Mouse (Mus musculus): ENCODE data around the gene Dnali1. TPM values are rescaled to one million over a fixed set of nuclear protein-coding genes. Genes with fewer than 3 reads are reported as not detected.

The Dnali1 gene
- polyA plus RNA-seq (2015; fragmentation: Nextera tagmentation; extraction: Ambion mirVana): 0.05 and 0.06 TPM in 2 replicates

- peak within 1 kb of the TSS; percentile 58 for H3K4me2 ChIP-seq (replicated peaks; ENCODE audit: low read depth)
- WGBS: 3% methylated on average over 26 of the region's 26 CpGs
- H3K27ac ChIP-seq (replicated peaks): peak within 1 kb of the TSS; percentile 78
- peaks cover 5% of the 10 kb centered on the region; the same call in 1 of the 2 replicates for H3K4me1 ChIP-seq (replicated peaks; ENCODE audit: control insufficient read depth, insufficient read depth)
- TF ChIP-seq CTCF (IDR thresholded peaks at IDR 0.05; ENCODE audit: low read depth): peak; percentile 22; the same call in 1 of the 2 replicates
- no peak for TF ChIP-seq EP300 (optimal IDR thresholded peaks at IDR 0.05)
- peak within 1 kb of the TSS; percentile 83 for H3K4me3 ChIP-seq (ENCODE audit: low read depth, low read length)
- H3K36me3 ChIP-seq (ENCODE audit: control insufficient read depth, insufficient read depth, low read length): peaks cover 10% of the 10 kb centered on the region; the same call in 1 of the 2 replicates
- peak within 1 kb of the TSS; percentile 89 for H3K9ac ChIP-seq (ENCODE audit: low read length)
- DNase-seq (ENCODE audit: low spot score) (peak; percentile 65), ATAC-seq (ENCODE audit: low FRiP score, low TSS enrichment) (0 out of 2 replicates have a peak, but pooled peaks have one; percentile 30)
- no peaks in the 10 kb centered on the region for H3K27me3 ChIP-seq (ENCODE audit: control insufficient read depth, insufficient read depth, low read length)
- H3K9me3 ChIP-seq (ENCODE audit: control insufficient read depth, low read length): no peaks in the 10 kb centered on the region
Observed at GRCm38 (mm10) chr4:125065517-125066307, at the start of gene Dnali1. Gene Dnali1, minus strand, starts transcription at chr4:125065703.

- 73% methylated on average over 4 of the region's 4 CpGs for WGBS
- no peak for ATAC-seq (ENCODE audit: low FRiP score, low TSS enrichment)
Observed at GRCm38 (mm10) chr4:125115081-125115480, 49.6 kb upstream of the Dnali1 start.

GRCm38 (mm10) chr4:125114638-125115037 lies 49.1 kb upstream of the Dnali1 start:
- Histone ChIP-seq H3K9me3 (ENCODE audit: control insufficient read depth, low read length) (no peaks in the 10 kb centered on the region), H3K4me3 (ENCODE audit: low read depth, low read length) (no peak overlapping the region), H3K4me1 (replicated peaks; ENCODE audit: control insufficient read depth, insufficient read depth) (peaks cover 4% of the 10 kb centered on the region), H3K27ac (replicated peaks) (peak overlapping the region; percentile 81), H3K9ac (ENCODE audit: low read length) (peak overlapping the region; percentile 23; the same call in 1 of the 2 replicates), H3K4me2 (replicated peaks; ENCODE audit: low read depth) (no peak overlapping the region), H3K36me3 (ENCODE audit: control insufficient read depth, insufficient read depth, low read length) (peaks cover 2% of the 10 kb centered on the region; the same call in 1 of the 2 replicates), H3K27me3 (ENCODE audit: control insufficient read depth, insufficient read depth, low read length) (no peaks in the 10 kb centered on the region)
- DNase-seq (ENCODE audit: low spot score) (peak; percentile 86), ATAC-seq (ENCODE audit: low FRiP score, low TSS enrichment) (peak; percentile 50)
- WGBS: 7% methylated on average over 6 of the region's 6 CpGs
- TF ChIP-seq CTCF (IDR thresholded peaks at IDR 0.05; ENCODE audit: low read depth) (peak; percentile 90), EP300 (optimal IDR thresholded peaks at IDR 0.05) (no peak)

More at GRCm38 (mm10) chr4:125115081-125115480, 49.6 kb upstream of the Dnali1 start:
- no peak for TF ChIP-seq EP300 (optimal IDR thresholded peaks at IDR 0.05)
- no peak for TF ChIP-seq CTCF (IDR thresholded peaks at IDR 0.05; ENCODE audit: low read depth)
- no peaks in the 10 kb centered on the region for H3K9me3 ChIP-seq (ENCODE audit: control insufficient read depth, low read length)
- no peak for DNase-seq (ENCODE audit: low spot score)
- peaks cover 7% of the 10 kb centered on the region; the same call in 1 of the 2 replicates for H3K36me3 ChIP-seq (ENCODE audit: control insufficient read depth, insufficient read depth, low read length)
- H3K27ac ChIP-seq (replicated peaks): peak overlapping the region; percentile 81
- H3K9ac ChIP-seq (ENCODE audit: low read length): peak overlapping the region; percentile 23; the same call in 1 of the 2 replicates
- no peak overlapping the region for H3K4me3 ChIP-seq (ENCODE audit: low read depth, low read length)
- H3K4me1 ChIP-seq (replicated peaks; ENCODE audit: control insufficient read depth, insufficient read depth): peaks cover 4% of the 10 kb centered on the region
- H3K27me3 ChIP-seq (ENCODE audit: control insufficient read depth, insufficient read depth, low read length): no peaks in the 10 kb centered on the region
- H3K4me2 ChIP-seq (replicated peaks; ENCODE audit: low read depth): no peak overlapping the region

- no peaks in the 10 kb centered on the region; the same call in 1 of the 2 replicates for H3K36me3 ChIP-seq (ENCODE audit: control insufficient read depth, insufficient read depth, low read length)
- no peak overlapping the region for H3K9ac ChIP-seq (ENCODE audit: low read length)
- H3K27me3 ChIP-seq (ENCODE audit: control insufficient read depth, insufficient read depth, low read length): no peaks in the 10 kb centered on the region
- H3K4me2 ChIP-seq (replicated peaks; ENCODE audit: low read depth): no peak overlapping the region
- peak; percentile 41 for DNase-seq (ENCODE audit: low spot score)
- ATAC-seq (ENCODE audit: low FRiP score, low TSS enrichment): peak; percentile 59; the same call in 1 of the 2 replicates
- TF ChIP-seq CTCF (IDR thresholded peaks at IDR 0.05; ENCODE audit: low read depth) (no peak), EP300 (optimal IDR thresholded peaks at IDR 0.05) (no peak)
- WGBS: 79% methylated on average over 9 of the region's 9 CpGs
- no peak overlapping the region for H3K4me3 ChIP-seq (ENCODE audit: low read depth, low read length)
- no peak overlapping the region for H3K27ac ChIP-seq (replicated peaks)
- no peaks in the 10 kb centered on the region for H3K9me3 ChIP-seq (ENCODE audit: control insufficient read depth, low read length)
- H3K4me1 ChIP-seq (replicated peaks; ENCODE audit: control insufficient read depth, insufficient read depth): no peaks in the 10 kb centered on the region
Observed at GRCm38 (mm10) chr4:125105354-125105753, 39.9 kb upstream of the Dnali1 start.

- TF ChIP-seq EP300 (optimal IDR thresholded peaks at IDR 0.05) (no peak), CTCF (IDR thresholded peaks at IDR 0.05; ENCODE audit: low read depth) (no peak)
- Histone ChIP-seq H3K27me3 (ENCODE audit: control insufficient read depth, insufficient read depth, low read length) (no peaks in the 10 kb centered on the region), H3K4me1 (replicated peaks; ENCODE audit: control insufficient read depth, insufficient read depth) (no peaks in the 10 kb centered on the region), H3K27ac (replicated peaks) (no peak overlapping the region), H3K4me3 (ENCODE audit: low read depth, low read length) (no peak overlapping the region), H3K4me2 (replicated peaks; ENCODE audit: low read depth) (no peak overlapping the region), H3K36me3 (ENCODE audit: control insufficient read depth, insufficient read depth, low read length) (no peaks in the 10 kb centered on the region), H3K9ac (ENCODE audit: low read length) (no peak overlapping the region), H3K9me3 (ENCODE audit: control insufficient read depth, low read length) (no peaks in the 10 kb centered on the region)
- DNase-seq (ENCODE audit: low spot score): no peak
- WGBS: 78% methylated on average over 13 of the region's 13 CpGs
- no peak for ATAC-seq (ENCODE audit: low FRiP score, low TSS enrichment)
Observed at GRCm38 (mm10) chr4:125101334-125101733, 35.8 kb upstream of the Dnali1 start.

- Histone ChIP-seq H3K27me3 (ENCODE audit: control insufficient read depth, insufficient read depth, low read length) (no peaks in the 10 kb centered on the region), H3K4me2 (replicated peaks; ENCODE audit: low read depth) (no peak overlapping the region), H3K4me1 (replicated peaks; ENCODE audit: control insufficient read depth, insufficient read depth) (no peaks in the 10 kb centered on the region), H3K9ac (ENCODE audit: low read length) (no peak overlapping the region), H3K4me3 (ENCODE audit: low read depth, low read length) (no peak overlapping the region), H3K36me3 (ENCODE audit: control insufficient read depth, insufficient read depth, low read length) (0 out of 2 replicates have a peak, but pooled peaks cover 2% of the 10 kb centered on the region), H3K9me3 (ENCODE audit: control insufficient read depth, low read length) (no peaks in the 10 kb centered on the region), H3K27ac (replicated peaks) (no peak overlapping the region)
- peak; percentile 99 for TF ChIP-seq CTCF (IDR thresholded peaks at IDR 0.05; ENCODE audit: low read depth)
- no peak for TF ChIP-seq EP300 (optimal IDR thresholded peaks at IDR 0.05)
- 5% methylated on average over 8 of the region's 8 CpGs for WGBS
- peak; percentile 87 for DNase-seq (ENCODE audit: low spot score)
- ATAC-seq (ENCODE audit: low FRiP score, low TSS enrichment): peak; percentile 69
Observed at GRCm38 (mm10) chr4:125099458-125099857, 34.0 kb upstream of the Dnali1 start.
